Mouse (Mus musculus) heart, adult 11 months (tissue): ENCODE measurements around the gene Ecsit.
"Not testable (repeated sequence)": the region's sequence is repeated elsewhere in the genome, so short reads cannot be mapped to it uniquely, and the experiment has no call there.

Experiments
- DNase-seq: peaks from one replicate; pipeline ENCODE4 v3.0.0; 2022

Ecsit gene

GRCm38 (mm10) chr9:22087034-22087618 lies 1.9 kb upstream of the Ecsit start:
- no peak for DNase-seq

GRCm38 (mm10) chr9:22086012-22086411 lies 774 bp upstream of the Ecsit start:
- no peak for DNase-seq

- no peak for DNase-seq
Observed at GRCm38 (mm10) chr9:22084667-22085021, 594 bp downstream of the Ecsit start.

GRCm38 (mm10) chr9:22076223-22076622 lies 9.0 kb downstream of the Ecsit start:
- DNase-seq = peak; percentile 82

GRCm38 (mm10) chr9:22075778-22076177 lies 9.5 kb downstream of the Ecsit start:
- not testable (repeated sequence) for DNase-seq

- peak; percentile 93 for DNase-seq
Observed at GRCm38 (mm10) chr9:22072276-22072675, 13.0 kb downstream of the Ecsit start.

GRCm38 (mm10) chr9:22070791-22071573 lies 14.3 kb downstream of the Ecsit start, which contains the start of the genes Gm49318 and Zfp653:
TSS of gene Gm49318 (minus strand) at chr9:22071259.
TSS of gene Zfp653 (minus strand) at chr9:22071376.
- peak; percentile 100 for DNase-seq

- peak; percentile 85 for DNase-seq
Observed at GRCm38 (mm10) chr9:22069881-22070553, 15.2 kb downstream of the Ecsit start.

- peak; percentile 83 for DNase-seq
Observed at GRCm38 (mm10) chr9:22067195-22067594, 18.0 kb downstream of the Ecsit start.

GRCm38 (mm10) chr9:22066433-22066832 lies 18.8 kb downstream of the Ecsit start:
- peak; percentile 92 for DNase-seq

GRCm38 (mm10) chr9:22065642-22066041 lies 19.6 kb downstream of the Ecsit start:
- peak; percentile 87 for DNase-seq

GRCm38 (mm10) chr9:22064341-22064740 lies 20.9 kb downstream of the Ecsit start:
- DNase-seq = peak; percentile 86

- DNase-seq = no peak
Observed at GRCm38 (mm10) chr9:22061339-22061738, 23.9 kb downstream of the Ecsit start.

GRCm38 (mm10) chr9:22058011-22058424 lies 27.2 kb downstream of the Ecsit start:
- DNase-seq = peak; percentile 98

GRCm38 (mm10) chr9:22057031-22057517 lies 28.2 kb downstream of the Ecsit start:
- peak; percentile 92 for DNase-seq

- DNase-seq = no peak
Observed at GRCm38 (mm10) chr9:22056303-22056910, 28.8 kb downstream of the Ecsit start.

- no peak for DNase-seq
Observed at GRCm38 (mm10) chr9:22055713-22056112, 29.5 kb downstream of the Ecsit start.

GRCm38 (mm10) chr9:22054411-22055076 lies 30.7 kb downstream of the Ecsit start:
- DNase-seq = peak; percentile 96

GRCm38 (mm10) chr9:22053657-22054056 lies 31.6 kb downstream of the Ecsit start:
- no peak for DNase-seq

GRCm38 (mm10) chr9:22051958-22052254 lies 33.3 kb downstream of the Ecsit start, which contains the start of gene Elavl3:
TSS of gene Elavl3 (minus strand) at chr9:22052023.
- no peak for DNase-seq

- DNase-seq = no peak
Observed at GRCm38 (mm10) chr9:22051161-22051957, 33.9 kb downstream of the Ecsit start.
